Mouse (Mus musculus): ENCODE measurements around the gene Set. TPM values are rescaled to one million over a fixed set of nuclear protein-coding genes. Genes with fewer than 3 reads are reported as not detected.

Gene Set
- total RNA-seq, 1 experiment: 901 TPM

GRCm38 (mm10) chr2:30095882-30096527 is 38.8 kb downstream of the Set start:
- Histone ChIP-seq H3K4me1 (ENCODE audit: control insufficient read depth in 2 of 2, insufficient read depth in 2 of 2, low read length in 2 of 2, poor library complexity in 1 of 2) (peaks cover 1 to 14% of the 10 kb centered on the region in 2 experiments; a peak in 2 of 4 replicates), H3K9me3 (ENCODE audit: control insufficient read depth, insufficient read depth, low read depth, low read length) (no peaks in the 10 kb centered on the region), H3K9ac (ENCODE audit: insufficient read depth, low read depth, low read length, poor library complexity, severe bottlenecking) (no peak overlapping the region), H3K36me3 (ENCODE audit: control insufficient read depth, insufficient read depth, low read length, poor library complexity, severe bottlenecking) (peaks cover 14% of the 10 kb centered on the region), H3K4me3 (ENCODE audit: insufficient read depth in 1 of 2, low read depth in 1 of 2, low read length in 2 of 2, poor library complexity in 1 of 2, severe bottlenecking in 1 of 2) (no peak overlapping the region), H3K27ac (ENCODE audit: insufficient read depth, low read depth, low read length, poor library complexity, severe bottlenecking) (no peak overlapping the region)
- DNase-seq (ENCODE audit: low read depth, low spot score): no peak
- in situ Hi-C loops (cut with MboI; ENCODE audit: low sequenced_read_pairs in 2 of 2, unreplicated experiment in 2 of 2): no loop called here
- TF ChIP-seq CHD2 (IDR thresholded peaks at IDR 0.05; ENCODE audit: low read depth, low read length): no peak

GRCm38 (mm10) chr2:30100214-30100613 is 43.0 kb downstream of the Set start:
- Histone ChIP-seq H3K4me3 (ENCODE audit: insufficient read depth in 1 of 2, low read depth in 1 of 2, low read length in 2 of 2, poor library complexity in 1 of 2, severe bottlenecking in 1 of 2) (no peak overlapping the region), H3K9ac (ENCODE audit: insufficient read depth, low read depth, low read length, poor library complexity, severe bottlenecking) (no peak overlapping the region), H3K36me3 (ENCODE audit: control insufficient read depth, insufficient read depth, low read length, poor library complexity, severe bottlenecking) (peaks cover 13% of the 10 kb centered on the region; the same call in 1 of the 2 replicates), H3K4me1 (ENCODE audit: control insufficient read depth in 2 of 2, insufficient read depth in 2 of 2, low read length in 2 of 2, poor library complexity in 1 of 2) (peaks cover 0 to 7% of the 10 kb centered on the region in 2 experiments; a peak in 2 of 4 replicates), H3K27ac (ENCODE audit: insufficient read depth, low read depth, low read length, poor library complexity, severe bottlenecking) (no peak overlapping the region), H3K9me3 (ENCODE audit: control insufficient read depth, insufficient read depth, low read depth, low read length) (no peaks in the 10 kb centered on the region)
- TF ChIP-seq CHD2 (IDR thresholded peaks at IDR 0.05; ENCODE audit: low read depth, low read length): no peak
- no peak for TF ChIP-seq ZC3H11A (IDR thresholded peaks at IDR 0.05; ENCODE audit: borderline replicate concordance, low read depth, low read length)
- no peak for TF ChIP-seq MAFK (IDR thresholded peaks at IDR 0.05; ENCODE audit: insufficient read depth, low read depth, low read length)
- no peak for TF ChIP-seq HCFC1 (IDR thresholded peaks at IDR 0.05; ENCODE audit: borderline replicate concordance, insufficient read depth, low read length)
- TF ChIP-seq ZNF384 (IDR thresholded peaks at IDR 0.05; ENCODE audit: low read depth, low read length): no peak
- in situ Hi-C loops (cut with MboI; ENCODE audit: low sequenced_read_pairs in 2 of 2, unreplicated experiment in 2 of 2): no loop called here
- DNase-seq (ENCODE audit: low read depth, low spot score): no peak

- Histone ChIP-seq H3K36me3 (ENCODE audit: control insufficient read depth, insufficient read depth, low read length, poor library complexity, severe bottlenecking) (peaks cover 30% of the 10 kb centered on the region; the same call in 1 of the 2 replicates), H3K9ac (ENCODE audit: insufficient read depth, low read depth, low read length, poor library complexity, severe bottlenecking) (no peak overlapping the region), H3K4me3 (ENCODE audit: insufficient read depth in 1 of 2, low read depth in 1 of 2, low read length in 2 of 2, poor library complexity in 1 of 2, severe bottlenecking in 1 of 2) (no peak overlapping the region), H3K9me3 (ENCODE audit: control insufficient read depth, insufficient read depth, low read depth, low read length) (no peaks in the 10 kb centered on the region), H3K4me1 (ENCODE audit: control insufficient read depth in 2 of 2, insufficient read depth in 2 of 2, low read length in 2 of 2, poor library complexity in 1 of 2) (0 out of 4 replicates have a peak, but pooled peaks cover 0 to 1% of the 10 kb centered on the region in 2 experiments), H3K27ac (ENCODE audit: insufficient read depth, low read depth, low read length, poor library complexity, severe bottlenecking) (no peak overlapping the region)
- TF ChIP-seq ZC3H11A (IDR thresholded peaks at IDR 0.05; ENCODE audit: borderline replicate concordance, low read depth, low read length) (peak; percentile 54; the same call in 1 of the 2 replicates), ZNF384 (IDR thresholded peaks at IDR 0.05; ENCODE audit: low read depth, low read length) (no peak)
- DNase-seq (ENCODE audit: low read depth, low spot score): no peak
- in situ Hi-C loops (cut with MboI; ENCODE audit: low sequenced_read_pairs in 2 of 2, unreplicated experiment in 2 of 2): loop anchor here in 1 of 2 experiments (5.0 kb wide), 1 partner anchor 51 kb away; no protein-coding TSS in a partner anchor
Measured at GRCm38 (mm10) chr2:30106364-30106763, 49.2 kb downstream of the Set start.

GRCm38 (mm10) chr2:30107646-30108045 is 50.5 kb downstream of the Set start:
- in situ Hi-C loops (cut with MboI; ENCODE audit: low sequenced_read_pairs in 2 of 2, unreplicated experiment in 2 of 2): loop anchor here in 1 of 2 experiments (5.0 kb wide), 1 partner anchor 50 kb away; no protein-coding TSS in a partner anchor
- Histone ChIP-seq H3K9ac (ENCODE audit: insufficient read depth, low read depth, low read length, poor library complexity, severe bottlenecking) (no peak overlapping the region), H3K4me3 (ENCODE audit: insufficient read depth in 1 of 2, low read depth in 1 of 2, low read length in 2 of 2, poor library complexity in 1 of 2, severe bottlenecking in 1 of 2) (no peak overlapping the region), H3K36me3 (ENCODE audit: control insufficient read depth, insufficient read depth, low read length, poor library complexity, severe bottlenecking) (peaks cover 31% of the 10 kb centered on the region; the same call in 1 of the 2 replicates), H3K4me1 (ENCODE audit: control insufficient read depth in 2 of 2, insufficient read depth in 2 of 2, low read length in 2 of 2, poor library complexity in 1 of 2) (no peaks in the 10 kb centered on the region), H3K9me3 (ENCODE audit: control insufficient read depth, insufficient read depth, low read depth, low read length) (no peaks in the 10 kb centered on the region), H3K27ac (ENCODE audit: insufficient read depth, low read depth, low read length, poor library complexity, severe bottlenecking) (no peak overlapping the region)
- TF ChIP-seq MAFK (IDR thresholded peaks at IDR 0.05; ENCODE audit: insufficient read depth, low read depth, low read length) (no peak), HCFC1 (IDR thresholded peaks at IDR 0.05; ENCODE audit: borderline replicate concordance, insufficient read depth, low read length) (no peak), ZC3H11A (IDR thresholded peaks at IDR 0.05; ENCODE audit: borderline replicate concordance, low read depth, low read length) (no peak), ZNF384 (IDR thresholded peaks at IDR 0.05; ENCODE audit: low read depth, low read length) (no peak), CHD2 (IDR thresholded peaks at IDR 0.05; ENCODE audit: low read depth, low read length) (no peak)
- DNase-seq (ENCODE audit: low read depth, low spot score): no peak

GRCm38 (mm10) chr2:30108260-30108659 is 51.1 kb downstream of the Set start:
- H3K36me3 ChIP-seq (ENCODE audit: control insufficient read depth, insufficient read depth, low read length, poor library complexity, severe bottlenecking): peaks cover 33% of the 10 kb centered on the region; the same call in 1 of the 2 replicates
- no peaks in the 10 kb centered on the region; a peak in 1 of 4 replicates for H3K4me1 ChIP-seq (ENCODE audit: control insufficient read depth in 2 of 2, insufficient read depth in 2 of 2, low read length in 2 of 2, poor library complexity in 1 of 2)
- no peak for DNase-seq (ENCODE audit: low read depth, low spot score)
- in situ Hi-C loops (cut with MboI; ENCODE audit: low sequenced_read_pairs in 2 of 2, unreplicated experiment in 2 of 2): loop anchor here in 1 of 2 experiments (5.0 kb wide), 1 partner anchor 49 kb away; no protein-coding TSS in a partner anchor
- H3K4me3 ChIP-seq (ENCODE audit: insufficient read depth in 1 of 2, low read depth in 1 of 2, low read length in 2 of 2, poor library complexity in 1 of 2, severe bottlenecking in 1 of 2): no peak overlapping the region
- no peak for TF ChIP-seq CHD2 (IDR thresholded peaks at IDR 0.05; ENCODE audit: low read depth, low read length)
- no peak for TF ChIP-seq ZC3H11A (IDR thresholded peaks at IDR 0.05; ENCODE audit: borderline replicate concordance, low read depth, low read length)
- no peak for TF ChIP-seq MAFK (IDR thresholded peaks at IDR 0.05; ENCODE audit: insufficient read depth, low read depth, low read length)
- TF ChIP-seq HCFC1 (IDR thresholded peaks at IDR 0.05; ENCODE audit: borderline replicate concordance, insufficient read depth, low read length): no peak
- no peak for TF ChIP-seq ZNF384 (IDR thresholded peaks at IDR 0.05; ENCODE audit: low read depth, low read length)
- H3K9me3 ChIP-seq (ENCODE audit: control insufficient read depth, insufficient read depth, low read depth, low read length): no peaks in the 10 kb centered on the region
- H3K27ac ChIP-seq (ENCODE audit: insufficient read depth, low read depth, low read length, poor library complexity, severe bottlenecking): no peak overlapping the region
- H3K9ac ChIP-seq (ENCODE audit: insufficient read depth, low read depth, low read length, poor library complexity, severe bottlenecking): no peak overlapping the region
